Mouse (Mus musculus) G1E (cell line): ENCODE data around the gene Alms1. TPM values are rescaled to one million over a fixed set of nuclear protein-coding genes. Genes with fewer than 3 reads are reported as not detected.
"Not testable (repeated sequence)": the region's sequence is repeated elsewhere in the genome, so short reads cannot be mapped to it uniquely, and the experiment has no call there.

Experiments
- ATAC-seq: 2 replicates; pipeline ENCODE4 v1.8.0; 2016; ENCODE audit warnings: mild to moderate bottlenecking; ENCODE audit not compliant: insufficient number of reproducible peaks, poor library complexity, low FRiP score, severe bottlenecking; ENCODE audit errors: extremely low read depth
- DNase-seq: peaks from one replicate; pipeline ENCODE4 v3.0.0; 2012; ENCODE audit warnings: low spot score
- H3K27me3 ChIP-seq: 2 replicates; pipeline ENCODE4 v1.6.1; 2012; ENCODE audit warnings: mild to moderate bottlenecking, low read length, inconsistent platforms; ENCODE audit not compliant: insufficient read depth
- H3K36me3 ChIP-seq: replicated peaks from 2 replicates; pipeline ENCODE3; 2012; ENCODE audit warnings: mild to moderate bottlenecking, inconsistent platforms
- H3K4me1 ChIP-seq: 2 replicates; pipeline ENCODE4 v1.6.1; 2012; ENCODE audit warnings: low read depth, low read length, inconsistent platforms, mixed read lengths; ENCODE audit not compliant: insufficient read depth
- H3K4me3 ChIP-seq: 2 replicates; pipeline ENCODE4 v1.5.1; 2012; ENCODE audit warnings: low read depth, mild to moderate bottlenecking, inconsistent platforms, low read length, moderate library complexity, mixed read lengths
- H3K9me3 ChIP-seq: replicated peaks from 2 replicates; pipeline ENCODE4 v1.6.1; 2012; ENCODE audit warnings: inconsistent platforms
- CTCF ChIP-seq: IDR thresholded peaks from 2 replicates; pipeline ENCODE4 v1.5.1; 2012; ENCODE audit warnings: low read depth, low read length, inconsistent platforms, mixed read lengths
- GATA1 ChIP-seq: IDR thresholded peaks from 2 replicates; pipeline ENCODE4 v1.6.1; 2012; ENCODE audit warnings: borderline replicate concordance, low read length, inconsistent platforms, mixed read lengths
- GATA2 ChIP-seq: IDR thresholded peaks from 2 replicates; pipeline ENCODE4 v1.6.1; 2012; ENCODE audit warnings: low read depth, low read length, inconsistent platforms, borderline replicate concordance
- POLR2AphosphoS5 ChIP-seq: IDR thresholded peaks from 2 replicates; pipeline ENCODE4 v1.6.1; 2012; ENCODE audit warnings: low read depth, low read length, inconsistent platforms; ENCODE audit not compliant: insufficient replicate concordance
- TAL1 ChIP-seq: conservative IDR thresholded peaks from 2 replicates; pipeline ENCODE4 v1.6.1; 2012; ENCODE audit warnings: low read depth, low read length, inconsistent platforms, mixed read lengths
- polyA plus RNA-seq: library from polyadenylated mRNA; stranded (reverse); fragments of >175 nt; gene quantifications from 2 replicates; pipeline ENCODE4 v1.2.3, GENCODE M21; 2012
- total RNA-seq, 2 experiments: library from RNA; stranded (forward) in 1 of 2; stranded (reverse) in 1 of 2; fragments of 200-1000 nt in 1 of 2; fragments of >200 nt in 1 of 2; fragmentation: Nextera tagmentation in 1 of 2; gene quantifications; 2 replicates each; pipeline ENCODE4 v1.2.3; 2014 to 2017

The Alms1 gene
- total and polyA plus RNA-seq, 3 experiments, result 1.6 to 41.7 (median 19.7) TPM

GRCm38 (mm10) chr6:85610511-85610910 is 23.2 kb downstream of the Alms1 start:
- Histone ChIP-seq H3K27me3 (no peaks in the 10 kb centered on the region), H3K4me1 (no peaks in the 10 kb centered on the region), H3K36me3 (peaks cover 42% of the 10 kb centered on the region), H3K9me3 (no peaks in the 10 kb centered on the region), H3K4me3 (no peak overlapping the region)
- TF ChIP-seq CTCF (no peak), GATA2 (no peak), TAL1 (no peak), GATA1 (no peak), POLR2AphosphoS5 (no peak)
- ATAC-seq (no peak), DNase-seq (no peak)

GRCm38 (mm10) chr6:85620826-85621225 is 33.5 kb downstream of the Alms1 start:
- no peaks in the 10 kb centered on the region for H3K4me1 ChIP-seq
- no peak for DNase-seq
- no peak overlapping the region for H3K4me3 ChIP-seq
- ATAC-seq, result no peak
- H3K36me3 ChIP-seq, result peaks cover 65% of the 10 kb centered on the region
- TF ChIP-seq TAL1, result no peak
- no peaks in the 10 kb centered on the region for H3K9me3 ChIP-seq
- H3K27me3 ChIP-seq, result no peaks in the 10 kb centered on the region

GRCm38 (mm10) chr6:85621600-85621999 is 34.3 kb downstream of the Alms1 start:
- peaks cover 60% of the 10 kb centered on the region for H3K36me3 ChIP-seq
- H3K9me3 ChIP-seq, result no peaks in the 10 kb centered on the region
- H3K4me3 ChIP-seq, result no peak overlapping the region
- ATAC-seq (no peak), DNase-seq (no peak)
- TF ChIP-seq CTCF, result no peak
- H3K4me1 ChIP-seq, result no peaks in the 10 kb centered on the region
- no peaks in the 10 kb centered on the region for H3K27me3 ChIP-seq

- Histone ChIP-seq H3K36me3 (peaks cover 66% of the 10 kb centered on the region), H3K9me3 (no peaks in the 10 kb centered on the region), H3K27me3 (no peaks in the 10 kb centered on the region), H3K4me3 (no peak overlapping the region), H3K4me1 (no peaks in the 10 kb centered on the region)
- TF ChIP-seq POLR2AphosphoS5, result no peak
- no peak for TF ChIP-seq CTCF
- no peak for TF ChIP-seq GATA1
- TF ChIP-seq TAL1, result no peak
- no peak for TF ChIP-seq GATA2
- ATAC-seq (no peak), DNase-seq (no peak)
Observed at GRCm38 (mm10) chr6:85624511-85624910, 37.2 kb downstream of the Alms1 start.

- H3K9me3 ChIP-seq, result no peaks in the 10 kb centered on the region
- DNase-seq (no peak), ATAC-seq (no peak)
Observed at GRCm38 (mm10) chr6:85633165-85633564, 45.8 kb downstream of the Alms1 start.

GRCm38 (mm10) chr6:85653244-85653643 is 65.9 kb downstream of the Alms1 start:
- Histone ChIP-seq H3K9me3 (no peaks in the 10 kb centered on the region), H3K36me3 (peaks cover 18% of the 10 kb centered on the region), H3K4me3 (no peak overlapping the region), H3K4me1 (no peaks in the 10 kb centered on the region), H3K27me3 (no peaks in the 10 kb centered on the region)
- ATAC-seq (no peak), DNase-seq (no peak)
- TF ChIP-seq GATA2, result no peak

More at GRCm38 (mm10) chr6:85633165-85633564, 45.8 kb downstream of the Alms1 start:
- H3K4me3 ChIP-seq, result no peak overlapping the region
- TF ChIP-seq TAL1 (no peak), POLR2AphosphoS5 (no peak), CTCF (no peak), GATA2 (no peak), GATA1 (no peak)
- H3K27me3 ChIP-seq, result no peaks in the 10 kb centered on the region
- peaks cover 28% of the 10 kb centered on the region for H3K36me3 ChIP-seq
- H3K4me1 ChIP-seq, result no peaks in the 10 kb centered on the region

GRCm38 (mm10) chr6:85701943-85702342 is 114.6 kb downstream of the Alms1 start:
- H3K4me3 ChIP-seq, H3K36me3 ChIP-seq, H3K27me3 ChIP-seq, DNase-seq, H3K4me1 ChIP-seq, ATAC-seq, H3K9me3 ChIP-seq: not testable (repeated sequence)

- H3K4me1 ChIP-seq, H3K27me3 ChIP-seq, H3K9me3 ChIP-seq, H3K4me3 ChIP-seq, H3K36me3 ChIP-seq, DNase-seq, ATAC-seq: not testable (repeated sequence)
Observed at GRCm38 (mm10) chr6:85709206-85709605, 121.9 kb downstream of the Alms1 start.

- not testable (repeated sequence) for H3K36me3 ChIP-seq, H3K4me3 ChIP-seq, H3K4me1 ChIP-seq, DNase-seq, H3K27me3 ChIP-seq, H3K9me3 ChIP-seq, ATAC-seq
Observed at GRCm38 (mm10) chr6:85709607-85710006, 122.3 kb downstream of the Alms1 start.

- H3K27me3 ChIP-seq, H3K4me3 ChIP-seq, H3K36me3 ChIP-seq, DNase-seq, ATAC-seq, H3K9me3 ChIP-seq, H3K4me1 ChIP-seq: not testable (repeated sequence)
Observed at GRCm38 (mm10) chr6:85713105-85713504, 125.8 kb downstream of the Alms1 start, which contains the start of gene Nat8f7. Gene Nat8f7 (minus strand): TSS chr6:85713205.
